Mouse (Mus musculus) liver, embryonic 15.5 days (tissue): ENCODE measurements around the gene Pcsk5. TPM values are rescaled to one million over a fixed set of nuclear protein-coding genes. Genes with fewer than 3 reads are reported as not detected.

Source experiments
- ATAC-seq: fragments of 200-750 bp; cut with Nextera tagmentation; 2 replicates; pipeline ENCODE4 v1.8.0; 2017; ENCODE audit warnings: moderate number of reproducible peaks, mild to moderate bottlenecking, moderate library complexity; ENCODE audit not compliant: insufficient read depth
- H3K27ac ChIP-seq: fragments of 300-500 bp; sonication (generic); replicated peaks from 2 replicates; pipeline ENCODE4 v1.5.1; 2015; ENCODE audit warnings: mild to moderate bottlenecking, inconsistent platforms
- H3K27me3 ChIP-seq: fragments of 300-500 bp; sonication (generic); 2 replicates; pipeline ENCODE4 v1.6.1; 2015; ENCODE audit warnings: mild to moderate bottlenecking, inconsistent platforms
- H3K36me3 ChIP-seq: fragments of 300-500 bp; sonication (generic); replicated peaks from 2 replicates; pipeline ENCODE4 v1.6.1; 2015; ENCODE audit warnings: moderate library complexity, mild to moderate bottlenecking, inconsistent platforms
- H3K4me1 ChIP-seq: fragments of 300-500 bp; sonication (generic); replicated peaks from 2 replicates; pipeline ENCODE4 v1.6.1; 2015; ENCODE audit warnings: inconsistent platforms
- H3K4me2 ChIP-seq: fragments of 300-500 bp; sonication (generic); 2 replicates; pipeline ENCODE4 v1.6.1; 2015; ENCODE audit warnings: moderate library complexity, mild to moderate bottlenecking, inconsistent platforms
- H3K4me3 ChIP-seq: fragments of 300-500 bp; sonication (generic); replicated peaks from 2 replicates; pipeline ENCODE4 v1.5.1; 2015; ENCODE audit warnings: mild to moderate bottlenecking, inconsistent platforms
- H3K9ac ChIP-seq: fragments of 300-500 bp; sonication (generic); 2 replicates; pipeline ENCODE4 v1.6.1; 2015; ENCODE audit warnings: moderate library complexity, mild to moderate bottlenecking, inconsistent platforms
- H3K9me3 ChIP-seq: fragments of 300-500 bp; sonication (generic); replicated peaks from 2 replicates; pipeline ENCODE4 v1.6.1; 2016; ENCODE audit warnings: inconsistent platforms
- WGBS: fragments of 180-500 bp; shearing (Covaris S2); methylation state at CpG from one replicate; pipeline ENCODE4 v1.1.7; 2015; ENCODE audit warnings: mixed read lengths; ENCODE audit not compliant: insufficient replicate concordance; 5-methylcytosine and 5-hydroxymethylcytosine counted together
- polyA plus RNA-seq: library from polyadenylated mRNA; unstranded; fragments of >200 nt; fragmentation: Nextera tagmentation; extraction: Ambion mirVana; gene quantifications from 2 replicates; pipeline ENCODE4 v1.2.1, GENCODE M21; 2015

Gene Pcsk5
- polyA plus RNA-seq, 1 experiment from 2014 or later = 1.4 TPM

GRCm38 (mm10) chr19:17570936-17571335 is 266.5 kb downstream of the Pcsk5 start:
- no peak overlapping the region for H3K4me2 ChIP-seq
- ATAC-seq = no peak
- WGBS = 50% methylated on average over 2 of the region's 2 CpGs

DNA sequence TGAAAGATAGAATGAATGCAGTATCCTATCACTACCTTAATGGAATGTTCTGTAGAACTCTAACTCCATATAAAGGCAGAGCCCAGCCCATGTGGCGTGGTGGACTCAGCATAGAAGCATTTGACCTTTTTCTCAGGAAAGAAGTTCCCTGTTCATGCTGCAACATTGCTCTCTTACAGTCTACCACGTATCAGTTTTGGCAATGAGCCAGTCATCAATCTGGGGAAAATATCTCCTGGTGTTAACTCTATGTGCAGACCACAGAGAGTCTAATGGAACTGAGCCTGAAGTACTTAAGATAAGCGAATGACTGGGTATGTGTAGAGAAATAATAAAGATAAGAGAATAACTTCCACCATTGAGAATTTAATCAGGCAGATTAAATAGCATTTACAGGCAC is 270.2 kb downstream of the Pcsk5 start:
- 45% methylated on average over 3 of the region's 3 CpGs for WGBS
- H3K9ac ChIP-seq = no peak overlapping the region
- no peaks in the 10 kb centered on the region for H3K27me3 ChIP-seq
- no peak overlapping the region for H3K4me3 ChIP-seq
- H3K4me1 ChIP-seq = no peaks in the 10 kb centered on the region
- ATAC-seq = no peak
- H3K27ac ChIP-seq = no peak overlapping the region
- no peak overlapping the region for H3K4me2 ChIP-seq
- H3K9me3 ChIP-seq = no peaks in the 10 kb centered on the region
- H3K36me3 ChIP-seq = no peaks in the 10 kb centered on the region

More at GRCm38 (mm10) chr19:17570936-17571335, 266.5 kb downstream of the Pcsk5 start:
- no peaks in the 10 kb centered on the region for H3K9me3 ChIP-seq
- no peaks in the 10 kb centered on the region for H3K27me3 ChIP-seq
- no peak overlapping the region for H3K4me3 ChIP-seq
- H3K9ac ChIP-seq = no peak overlapping the region
- H3K27ac ChIP-seq = no peak overlapping the region
- H3K4me1 ChIP-seq = no peaks in the 10 kb centered on the region
- no peaks in the 10 kb centered on the region for H3K36me3 ChIP-seq

DNA sequence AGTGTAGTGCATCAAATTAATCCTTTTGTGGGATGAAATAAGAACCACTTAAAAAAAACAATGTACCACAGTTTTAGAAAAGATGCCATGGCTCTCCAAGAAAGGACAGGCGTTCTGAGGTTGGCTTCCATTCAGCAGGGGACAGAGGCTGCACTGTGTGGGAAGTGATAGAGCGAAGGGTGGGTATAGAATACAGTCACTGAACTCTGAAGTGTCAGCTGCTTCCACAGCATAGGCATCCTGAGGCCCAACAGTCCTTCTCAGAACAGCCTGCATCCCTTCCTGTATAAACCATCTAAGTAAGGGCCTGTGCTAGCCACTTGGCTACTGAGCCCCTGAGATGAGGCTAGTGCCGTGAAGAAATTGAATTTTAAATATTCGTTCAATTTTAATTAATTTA is 271.3 kb downstream of the Pcsk5 start:
- H3K4me2 ChIP-seq = no peak overlapping the region
- no peaks in the 10 kb centered on the region for H3K36me3 ChIP-seq
- 72% methylated on average over 4 of the region's 4 CpGs for WGBS
- H3K4me1 ChIP-seq = no peaks in the 10 kb centered on the region
- H3K27me3 ChIP-seq = no peaks in the 10 kb centered on the region
- H3K27ac ChIP-seq = no peak overlapping the region
- no peak overlapping the region for H3K4me3 ChIP-seq
- ATAC-seq = no peak
- no peaks in the 10 kb centered on the region for H3K9me3 ChIP-seq
- H3K9ac ChIP-seq = no peak overlapping the region

- WGBS = 64% methylated on average over 2 of the region's 2 CpGs
- Histone ChIP-seq H3K9me3 (no peaks in the 10 kb centered on the region), H3K27ac (no peak overlapping the region)
Measured at GRCm38 (mm10) chr19:17558764-17559163, 278.7 kb downstream of the Pcsk5 start.

DNA sequence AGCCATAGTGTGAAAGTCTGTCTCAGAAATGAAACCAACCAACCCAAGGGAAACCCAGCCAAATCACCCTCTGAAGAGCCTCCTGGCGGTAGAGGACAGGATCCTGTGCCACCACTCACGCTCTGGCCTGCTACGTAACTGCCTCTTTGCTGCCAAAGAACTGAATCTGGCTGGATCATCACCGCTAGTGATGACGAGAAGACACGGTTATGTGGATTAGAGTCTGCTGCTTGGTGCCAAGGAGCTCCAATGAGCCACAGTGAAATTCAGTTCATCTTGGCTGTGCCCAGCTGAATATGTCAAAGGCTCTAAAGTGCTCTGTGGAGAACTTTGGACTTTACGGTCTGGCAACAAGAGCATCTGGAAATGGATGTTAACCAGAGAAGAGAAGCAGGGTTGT is 282.3 kb downstream of the Pcsk5 start:
- H3K27me3 ChIP-seq = no peaks in the 10 kb centered on the region
- no peak for ATAC-seq
- H3K9ac ChIP-seq = no peak overlapping the region
- no peaks in the 10 kb centered on the region for H3K9me3 ChIP-seq
- H3K4me3 ChIP-seq = no peak overlapping the region
- WGBS = 66% methylated on average over 7 of the region's 7 CpGs
- H3K27ac ChIP-seq = no peak overlapping the region
- H3K4me2 ChIP-seq = no peak overlapping the region
- H3K4me1 ChIP-seq = no peaks in the 10 kb centered on the region
- no peaks in the 10 kb centered on the region for H3K36me3 ChIP-seq

More at GRCm38 (mm10) chr19:17558764-17559163, 278.7 kb downstream of the Pcsk5 start:
- Histone ChIP-seq H3K4me1 (no peaks in the 10 kb centered on the region), H3K9ac (no peak overlapping the region), H3K27me3 (no peaks in the 10 kb centered on the region), H3K36me3 (no peaks in the 10 kb centered on the region), H3K4me3 (no peak overlapping the region), H3K4me2 (no peak overlapping the region)
- ATAC-seq = no peak

GRCm38 (mm10) chr19:17554571-17554970 is 282.9 kb downstream of the Pcsk5 start:
- WGBS = 75% methylated on average over 2 of the region's 2 CpGs
- Histone ChIP-seq H3K9ac (no peak overlapping the region), H3K36me3 (no peaks in the 10 kb centered on the region), H3K4me3 (no peak overlapping the region), H3K4me2 (no peak overlapping the region), H3K27ac (no peak overlapping the region), H3K27me3 (no peaks in the 10 kb centered on the region), H3K4me1 (no peaks in the 10 kb centered on the region), H3K9me3 (no peaks in the 10 kb centered on the region)
- ATAC-seq = no peak

- no peak for ATAC-seq
- H3K4me3 ChIP-seq = no peak overlapping the region
- H3K36me3 ChIP-seq = no peaks in the 10 kb centered on the region
Measured at GRCm38 (mm10) chr19:17553396-17554100, 283.9 kb downstream of the Pcsk5 start.

DNA sequence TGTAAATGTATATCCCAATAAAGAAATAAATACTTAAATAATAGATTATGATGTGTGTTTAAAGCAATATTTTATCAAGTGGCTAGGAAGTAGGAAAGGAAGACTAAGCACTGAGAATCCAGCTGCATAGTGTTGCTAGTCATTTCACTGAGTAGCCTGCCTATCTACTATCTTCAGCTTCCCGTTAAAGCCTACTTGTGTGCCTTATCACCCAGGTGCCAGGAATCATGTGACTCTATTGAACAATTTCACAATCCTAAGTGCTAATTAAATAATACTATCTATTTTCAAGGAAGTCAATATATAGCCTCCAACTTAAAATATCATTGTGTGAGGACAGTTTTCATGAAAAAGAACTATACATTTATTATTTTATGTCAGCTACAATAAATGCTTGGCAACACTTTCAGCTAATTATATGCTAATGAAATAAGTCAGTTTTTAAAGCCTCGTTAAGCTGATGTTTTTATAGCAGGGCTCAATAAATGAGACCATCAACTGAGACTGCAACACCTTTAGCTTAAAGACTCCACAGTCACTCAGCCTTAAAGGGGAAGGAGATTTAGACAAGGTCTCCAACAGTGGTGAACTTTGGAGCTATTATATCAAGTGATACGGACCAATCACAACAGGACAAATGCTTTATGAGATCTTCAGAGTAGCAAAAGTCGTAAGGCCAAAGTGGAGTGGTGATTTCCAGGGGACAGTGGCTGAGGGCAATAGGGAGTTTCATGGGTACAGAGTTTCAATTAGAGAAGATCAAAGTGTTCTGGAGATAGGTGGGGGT is 308.5 kb downstream of the Pcsk5 start:
- 48% methylated on average over 4 of the region's 4 CpGs for WGBS
- no peak overlapping the region for H3K9ac ChIP-seq
- H3K4me1 ChIP-seq = no peaks in the 10 kb centered on the region
- no peaks in the 10 kb centered on the region for H3K9me3 ChIP-seq
- no peak overlapping the region for H3K27ac ChIP-seq
- H3K4me3 ChIP-seq = no peak overlapping the region
- no peaks in the 10 kb centered on the region for H3K27me3 ChIP-seq
- H3K36me3 ChIP-seq = no peaks in the 10 kb centered on the region
- ATAC-seq = no peak
- H3K4me2 ChIP-seq = no peak overlapping the region

More at GRCm38 (mm10) chr19:17553396-17554100, 283.9 kb downstream of the Pcsk5 start:
- H3K27ac ChIP-seq = no peak overlapping the region
- H3K27me3 ChIP-seq = no peaks in the 10 kb centered on the region
- H3K9me3 ChIP-seq = no peaks in the 10 kb centered on the region
- no peaks in the 10 kb centered on the region for H3K4me1 ChIP-seq
- no peak overlapping the region for H3K4me2 ChIP-seq
- no peak overlapping the region for H3K9ac ChIP-seq

DNA sequence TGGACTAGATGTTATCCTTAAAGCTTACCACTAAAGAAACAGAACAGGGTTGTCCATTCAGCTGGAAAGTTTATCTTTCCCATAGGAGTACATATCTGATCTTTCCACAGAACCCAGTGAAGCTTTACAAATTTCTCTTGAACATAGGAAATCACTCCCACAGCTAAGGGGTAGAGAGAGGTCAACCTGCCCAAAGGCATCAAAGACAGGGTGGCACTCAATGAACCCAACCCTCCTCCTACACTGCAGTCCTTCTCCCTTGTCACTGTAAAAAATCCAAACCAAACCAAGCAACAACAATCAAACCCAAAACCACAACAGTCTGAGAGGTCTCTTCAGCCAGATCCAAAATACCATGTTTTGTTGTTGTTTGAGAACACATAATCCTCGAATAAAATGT is 311.9 kb downstream of the Pcsk5 start:
- no peaks in the 10 kb centered on the region for H3K9me3 ChIP-seq
- H3K4me1 ChIP-seq = no peaks in the 10 kb centered on the region
- no peak overlapping the region for H3K9ac ChIP-seq
- no peaks in the 10 kb centered on the region for H3K36me3 ChIP-seq
- no peak overlapping the region for H3K27ac ChIP-seq
- 38% methylated on average over 1 of the region's 1 CpGs for WGBS
- no peak for ATAC-seq
- H3K4me2 ChIP-seq = no peak overlapping the region
- H3K27me3 ChIP-seq = no peaks in the 10 kb centered on the region
- H3K4me3 ChIP-seq = no peak overlapping the region

DNA sequence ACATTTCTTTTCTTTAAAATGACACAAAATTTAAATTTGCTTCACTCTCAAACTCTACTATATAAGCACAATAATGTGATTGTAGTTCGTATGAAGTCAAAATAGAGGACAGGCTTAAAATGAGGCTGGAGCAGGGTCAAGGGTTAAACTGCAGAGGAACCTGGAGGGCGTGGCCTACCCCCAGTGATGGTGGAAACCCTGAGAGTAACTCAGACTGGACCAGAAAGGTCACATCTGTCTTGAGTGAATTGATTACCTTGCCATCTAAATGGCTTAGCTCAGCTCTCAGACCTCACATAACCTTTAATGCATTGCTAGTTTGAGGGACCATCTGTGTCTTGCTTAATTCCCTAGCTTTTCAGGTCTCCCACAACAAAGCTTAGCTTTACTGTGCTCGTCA is 323.0 kb downstream of the Pcsk5 start:
- Histone ChIP-seq H3K4me1 (no peaks in the 10 kb centered on the region), H3K4me2 (no peak overlapping the region), H3K27me3 (no peaks in the 10 kb centered on the region), H3K27ac (no peak overlapping the region), H3K4me3 (no peak overlapping the region), H3K9ac (no peak overlapping the region), H3K9me3 (no peaks in the 10 kb centered on the region), H3K36me3 (no peaks in the 10 kb centered on the region)
- ATAC-seq = no peak
- 54% methylated on average over 3 of the region's 3 CpGs for WGBS

DNA sequence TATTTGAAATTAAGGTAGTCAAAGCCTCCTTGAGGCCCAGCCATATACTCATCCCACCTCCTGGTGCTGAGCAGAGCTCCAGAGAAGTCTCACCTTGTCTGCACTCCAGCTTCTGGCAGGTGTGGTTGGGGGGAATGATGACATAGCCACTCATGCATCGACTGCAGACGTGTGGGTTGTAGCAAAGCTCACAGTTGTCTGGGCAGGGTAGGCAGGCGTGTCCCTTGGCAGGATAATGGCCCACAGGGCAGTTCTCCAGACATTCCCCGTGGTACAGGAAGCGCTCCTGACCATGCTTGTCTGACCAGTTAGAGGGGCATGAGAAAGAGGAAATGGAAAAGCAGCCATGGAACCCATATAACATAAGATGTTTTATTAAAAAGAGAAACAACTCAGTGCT is 326.1 kb downstream of the Pcsk5 start:
- no peak overlapping the region for H3K27ac ChIP-seq
- no peak for ATAC-seq
- H3K4me3 ChIP-seq = no peak overlapping the region
- H3K27me3 ChIP-seq = no peaks in the 10 kb centered on the region
- WGBS = 38% methylated on average over 5 of the region's 5 CpGs
- H3K4me2 ChIP-seq = no peak overlapping the region
- no peak overlapping the region for H3K9ac ChIP-seq
- H3K4me1 ChIP-seq = no peaks in the 10 kb centered on the region
- H3K36me3 ChIP-seq = no peaks in the 10 kb centered on the region
- H3K9me3 ChIP-seq = no peaks in the 10 kb centered on the region
